In the genomic region with DNA sequence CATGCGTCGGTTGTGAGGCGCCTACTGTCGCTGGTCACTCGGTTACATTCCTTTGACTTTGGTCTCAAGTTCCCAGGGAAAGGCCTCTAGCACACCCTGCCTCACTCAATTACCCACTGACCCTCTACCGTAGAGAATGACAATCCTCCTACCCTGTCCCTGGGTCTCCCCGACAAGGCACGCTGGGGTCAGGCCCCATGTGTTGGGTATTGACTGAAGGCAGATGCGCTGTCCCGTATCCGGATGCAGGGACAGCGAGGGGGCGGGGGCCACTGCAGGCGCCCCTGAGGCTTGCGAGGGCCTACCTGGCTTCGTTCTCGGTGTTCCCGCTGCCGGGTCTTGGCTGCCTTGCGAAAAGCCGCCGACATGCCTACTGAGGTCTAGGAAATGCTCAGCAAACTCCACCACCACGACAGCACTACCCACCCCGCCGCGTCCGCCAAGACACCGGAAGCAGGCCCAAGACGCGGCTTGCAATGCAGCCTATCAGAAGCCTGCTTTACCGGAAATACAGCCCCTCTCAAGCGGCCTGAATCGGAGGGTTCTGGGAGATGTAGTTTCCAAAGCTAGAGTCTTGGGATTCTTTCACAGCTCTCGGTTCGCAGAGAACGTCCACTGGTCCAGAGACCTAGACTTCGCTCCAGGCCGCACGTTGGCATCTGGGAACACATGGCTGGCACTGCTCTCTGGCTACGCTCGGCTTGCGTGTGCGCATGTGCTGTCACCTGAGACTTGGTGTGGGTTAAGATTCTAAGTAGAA, we compare ENCODE assay signal across 8 mouse cellular contexts. TPM values are rescaled to one million over a fixed set of nuclear protein-coding genes. Genes with fewer than 3 reads are reported as not detected.
DNase-seq lines count a peak whose midpoint lies in the region; ATAC-seq and TF ChIP-seq lines count a peak whose summit lies in the region.

Utp11 (minus strand) TSS at position 466 of the 760 bp plus-strand sequence.

- H3K9ac ChIP-seq in forebrain, embryonic 12.5 days, result peak within 1 kb of the TSS; percentile 84
- peak within 1 kb of the TSS; percentile 89 for H3K9ac ChIP-seq in heart, postnatal 0 days (replicated peaks; ENCODE audit: low read depth, low read length)
- H3K9ac ChIP-seq in liver, embryonic 15.5 days, result peak within 1 kb of the TSS; percentile 79
- peak within 1 kb of the TSS; percentile 81 for H3K9ac ChIP-seq in neural tube, embryonic 11.5 days (ENCODE audit: low read length)

- peak within 1 kb of the TSS; percentile 88 for H3K4me2 ChIP-seq in forebrain, embryonic 12.5 days
- H3K4me2 ChIP-seq in heart, postnatal 0 days (ENCODE audit: low read depth, low read length), result peak within 1 kb of the TSS; percentile 86
- H3K4me2 ChIP-seq in liver, embryonic 15.5 days, result peak within 1 kb of the TSS; percentile 78
- H3K4me2 ChIP-seq in neural tube, embryonic 11.5 days (ENCODE audit: low read depth), result peak within 1 kb of the TSS; percentile 64

- under 1% methylated on average over 43 of the region's 43 CpGs for WGBS in forebrain, embryonic 12.5 days
- under 1% methylated on average over 43 of the region's 43 CpGs for WGBS in heart, postnatal 0 days
- under 1% methylated on average over 43 of the region's 43 CpGs for WGBS in liver, embryonic 15.5 days (ENCODE audit: insufficient replicate concordance)
- WGBS in neural tube, embryonic 11.5 days, result under 1% methylated on average over 43 of the region's 43 CpGs

- H3K36me3 ChIP-seq in forebrain, embryonic 12.5 days (replicated peaks), result no peaks in the 10 kb centered on the region; the same call in 1 of the 2 replicates
- 0 out of 2 replicates have a peak, but pooled peaks cover 3% of the 10 kb centered on the region for H3K36me3 ChIP-seq in heart, postnatal 0 days (replicated peaks; ENCODE audit: control insufficient read depth, insufficient read depth, low read length)
- H3K36me3 ChIP-seq in liver, embryonic 15.5 days (replicated peaks), result no peaks in the 10 kb centered on the region
- no peaks in the 10 kb centered on the region for H3K36me3 ChIP-seq in neural tube, embryonic 11.5 days (ENCODE audit: control insufficient read depth, insufficient read depth, low read length)

- peak within 1 kb of the TSS; percentile 27; the same call in 1 of the 2 replicates for H3K27ac ChIP-seq in forebrain, embryonic 12.5 days
- H3K27ac ChIP-seq in heart, postnatal 0 days (ENCODE audit: low read depth), result peak within 1 kb of the TSS; percentile 78
- H3K27ac ChIP-seq in liver, embryonic 15.5 days (replicated peaks), result peak within 1 kb of the TSS; percentile 51; the same call in 1 of the 2 replicates
- H3K27ac ChIP-seq in neural tube, embryonic 11.5 days (ENCODE audit: low read depth, low read length), result no peak within 1 kb of the TSS

- peaks cover 19% of the 10 kb centered on the region for H3K27me3 ChIP-seq in forebrain, embryonic 12.5 days
- 0 out of 2 replicates have a peak, but pooled peaks cover 3% of the 10 kb centered on the region for H3K27me3 ChIP-seq in heart, postnatal 0 days (ENCODE audit: control insufficient read depth, insufficient read depth, low read length)
- H3K27me3 ChIP-seq in liver, embryonic 15.5 days, result peaks cover 11% of the 10 kb centered on the region
- H3K27me3 ChIP-seq in neural tube, embryonic 11.5 days (ENCODE audit: control insufficient read depth, insufficient read depth, low read length), result 0 out of 2 replicates have a peak, but pooled peaks cover 2% of the 10 kb centered on the region

- TF ChIP-seq EP300 in heart, postnatal 0 days (IDR thresholded peaks at IDR 0.05; ENCODE audit: low read depth), result 0 out of 2 replicates have a peak, but pooled peaks have one; percentile 41

- H3K9me3 ChIP-seq in forebrain, embryonic 12.5 days, result no peaks in the 10 kb centered on the region
- H3K9me3 ChIP-seq in heart, postnatal 0 days (replicated peaks; ENCODE audit: control insufficient read depth, low read length), result no peaks in the 10 kb centered on the region
- H3K9me3 ChIP-seq in liver, embryonic 15.5 days (replicated peaks), result no peaks in the 10 kb centered on the region
- H3K9me3 ChIP-seq in neural tube, embryonic 11.5 days (ENCODE audit: control insufficient read depth, low read length), result no peaks in the 10 kb centered on the region

- ATAC-seq in forebrain, embryonic 12.5 days (ENCODE audit: low FRiP score), result peak; percentile 98
- peak; percentile 95 for ATAC-seq in heart, postnatal 0 days (ENCODE audit: insufficient read depth, low read depth)
- peak; percentile 96 for ATAC-seq in liver, embryonic 15.5 days (ENCODE audit: insufficient read depth)
- peak; percentile 95 for ATAC-seq in neural tube, embryonic 11.5 days (ENCODE audit: insufficient read depth, low FRiP score, low TSS enrichment)

- peaks cover 19% of the 10 kb centered on the region for H3K4me1 ChIP-seq in forebrain, embryonic 12.5 days
- peaks cover 7% of the 10 kb centered on the region for H3K4me1 ChIP-seq in heart, postnatal 0 days (ENCODE audit: control insufficient read depth, insufficient read depth)
- H3K4me1 ChIP-seq in liver, embryonic 15.5 days (replicated peaks), result peaks cover 43% of the 10 kb centered on the region
- H3K4me1 ChIP-seq in neural tube, embryonic 11.5 days (ENCODE audit: control insufficient read depth, insufficient read depth, low read length), result peaks cover 6% of the 10 kb centered on the region; the same call in 1 of the 2 replicates

- no peak for TF ChIP-seq CTCF in heart, postnatal 0 days (IDR thresholded peaks at IDR 0.05; ENCODE audit: low read depth)

- DNase-seq in ES-CJ7 (ENCODE audit: low read depth, low spot score), result peak; percentile 93
- peak; percentile 84 for DNase-seq in c-Kit-positive CD71-positive TER-119-positive erythroid progenitor cells, embryonic 14.5 days (ENCODE audit: low spot score)
- peak; percentile 96 for DNase-seq in heart, postnatal 0 days (ENCODE audit: low spot score)
- peak; percentile 84 to 92 for DNase-seq in kidney, postnatal 4 days
- DNase-seq in neural tube, embryonic 11.5 days (ENCODE audit: low spot score), result peak; percentile 86
- peak; percentile 92 for DNase-seq in telencephalon, adult 2 months (ENCODE audit: low read depth, low spot score)

- peak within 1 kb of the TSS; percentile 78 for H3K4me3 ChIP-seq in forebrain, embryonic 12.5 days (replicated peaks)
- H3K4me3 ChIP-seq in heart, postnatal 0 days (ENCODE audit: low read depth, low read length), result peak within 1 kb of the TSS; percentile 94
- peak within 1 kb of the TSS; percentile 72 for H3K4me3 ChIP-seq in liver, embryonic 15.5 days (replicated peaks)
- peak within 1 kb of the TSS; percentile 85 for H3K4me3 ChIP-seq in neural tube, embryonic 11.5 days (ENCODE audit: low read depth, low read length)

RNA-seq across cellular contexts. Expression of gene Utp11, which starts in this region (rescaled TPM):
- 63.8 and 64.0 TPM in 2 replicates for polyA plus RNA-seq in forebrain, embryonic 12.5 days (2016; fragmentation: Nextera tagmentation; extraction: Ambion mirVana)
- total RNA-seq in heart, postnatal 0 days (2014; rRNA removed; ENCODE audit: low replicate concordance), result 2.6 and 5.5 TPM in 2 replicates
- polyA plus RNA-seq in heart, postnatal 0 days (2015; fragmentation: Nextera tagmentation; extraction: Ambion mirVana), result 33.4 and 39.7 TPM in 2 replicates
- polyA plus RNA-seq in liver, embryonic 15.5 days (2015; fragmentation: Nextera tagmentation; extraction: Ambion mirVana), result 18.9 and 23.4 TPM in 2 replicates
- 54.0 and 56.7 TPM in 2 replicates for polyA plus RNA-seq in neural tube, embryonic 11.5 days (2014; fragmentation: Nextera tagmentation; extraction: Ambion mirVana)
